Mouse (Mus musculus) mouse trophoblast stem cell (cell line): ENCODE measurements around the gene Snx20.

ENCODE experiments used
- in situ Hi-C, 2 experiments: fragments of 300-500 bp; cut with MseI, MboI; formaldehyde crosslinking; loops; 2 replicates in 1 of 2; 3 replicates in 1 of 2; pipeline ENCODE4 v1.15.1; 2025

Snx20 gene

GRCm38 (mm10) chr8:88604065-88605038, 31.6 kb downstream of the Snx20 start:
- in situ Hi-C loops: no loop called here

DNA sequence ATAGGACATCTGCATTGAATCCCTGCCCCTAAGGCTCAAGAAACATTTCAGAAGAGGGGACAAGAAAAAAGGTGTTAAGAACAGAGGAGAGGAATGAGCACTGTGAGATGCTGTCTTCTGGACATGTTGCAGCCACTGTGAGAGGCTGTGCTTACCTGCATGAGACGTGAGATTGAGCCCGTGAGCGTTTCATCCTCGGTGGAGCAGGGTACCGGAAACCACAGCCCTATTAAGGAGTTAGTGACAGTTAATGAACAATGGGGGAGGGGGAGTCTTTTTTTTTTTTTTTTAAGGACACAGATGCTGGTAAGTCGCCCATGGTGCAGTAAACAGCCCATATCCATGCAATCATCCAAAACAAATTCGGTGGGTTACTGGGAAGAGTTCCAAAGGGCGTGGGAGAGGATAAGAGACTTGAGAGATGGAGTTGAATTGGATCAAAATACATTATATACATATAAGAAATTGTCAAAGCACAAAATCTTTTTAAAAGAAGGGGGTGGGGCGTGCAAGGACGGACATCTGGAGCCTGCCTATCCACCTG, 32.4 kb downstream of the Snx20 start:
- in situ Hi-C loops: no loop called here

DNA sequence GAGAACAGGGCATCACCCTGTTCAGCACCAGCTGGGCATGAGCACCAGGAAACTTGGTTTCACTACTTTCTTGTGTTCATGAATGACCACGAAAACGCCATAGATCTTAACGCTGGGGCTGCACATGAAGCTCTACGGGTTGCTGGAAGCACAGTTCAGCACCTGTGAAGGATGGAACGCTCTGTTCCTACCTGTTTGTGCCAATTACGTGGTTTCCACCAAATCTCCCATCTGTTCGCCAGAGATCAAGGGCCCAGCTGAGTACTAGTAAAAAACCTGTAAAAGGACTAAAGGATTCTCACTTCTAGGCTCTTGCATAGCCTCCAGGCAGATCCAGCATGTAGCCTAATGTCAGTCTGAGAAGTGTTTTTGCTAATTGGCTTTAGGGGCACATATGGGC, 36.4 kb downstream of the Snx20 start:
- in situ Hi-C loops: no loop called here

GRCm38 (mm10) chr8:88598578-88598977, 37.4 kb downstream of the Snx20 start:
- in situ Hi-C loops: no loop called here

DNA sequence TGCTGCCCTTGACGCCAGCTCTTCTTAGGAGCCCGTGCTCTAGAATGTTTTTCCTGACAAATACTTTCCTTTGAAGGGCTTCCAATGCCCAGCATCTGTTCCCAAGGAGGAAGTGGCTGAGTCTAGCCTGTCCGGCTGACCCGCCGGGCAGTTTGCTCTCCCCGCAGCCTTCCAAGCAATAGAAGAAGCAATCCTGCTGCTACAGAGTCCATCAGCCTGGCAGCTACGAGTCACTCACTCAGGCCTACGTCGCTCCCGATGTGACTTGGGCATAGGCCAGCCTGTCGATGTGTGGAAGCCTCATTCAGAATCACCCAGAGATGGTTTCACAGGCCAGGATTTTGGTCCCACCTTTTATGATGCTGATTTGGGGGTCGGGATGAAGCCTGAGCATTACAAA, 39.9 kb downstream of the Snx20 start:
- in situ Hi-C loops: no loop called here

DNA sequence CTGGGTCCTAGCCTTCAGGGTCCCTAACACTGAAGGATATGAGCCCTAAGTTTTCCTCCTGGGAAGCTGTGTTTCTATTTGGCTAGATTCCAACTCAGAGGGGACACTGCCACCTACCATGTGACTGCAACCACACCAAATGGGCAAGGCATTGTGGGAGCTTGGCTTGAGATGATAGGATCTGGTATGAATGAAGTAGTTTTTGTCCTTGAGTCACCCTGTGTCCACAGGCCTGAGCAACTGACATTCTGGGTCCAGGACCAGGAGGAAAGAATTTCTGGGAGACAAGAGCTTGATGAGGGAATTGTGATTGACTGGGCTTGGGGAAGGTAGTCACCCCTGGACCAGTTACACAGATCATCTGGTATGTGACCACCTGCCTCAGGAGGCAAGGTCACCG, 42.0 kb downstream of the Snx20 start:
- in situ Hi-C loops: no loop called here

DNA sequence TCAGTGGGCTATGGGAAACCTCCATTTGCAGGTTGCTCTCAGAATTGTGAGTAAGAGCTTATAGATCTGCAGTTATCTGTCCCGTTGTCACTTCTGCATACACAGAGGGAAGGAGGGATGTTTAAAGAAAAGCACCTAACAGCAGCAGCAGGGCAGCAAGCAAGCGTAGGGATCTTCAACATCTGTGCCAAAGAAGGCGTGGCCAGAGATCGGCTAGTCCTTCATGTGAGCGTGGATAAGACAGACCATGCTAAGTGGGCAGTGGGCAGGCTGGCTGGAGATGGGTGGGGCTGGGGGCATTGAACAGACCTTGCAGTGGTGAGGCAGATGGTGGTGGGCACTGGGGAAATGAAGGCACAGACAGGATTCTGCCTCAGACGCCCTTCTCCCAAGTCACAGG, 45.7 kb downstream of the Snx20 start:
- in situ Hi-C loops: no loop called here

GRCm38 (mm10) chr8:88588205-88588889, 47.6 kb downstream of the Snx20 start:
- in situ Hi-C loops: no loop called here

- in situ Hi-C loops: no loop called here
These were observed 52.1 kb downstream of the Snx20 start for GRCm38 (mm10) chr8:88583863-88584262.

- in situ Hi-C loops: no loop called here
These were observed 55.1 kb downstream of the Snx20 start for GRCm38 (mm10) chr8:88580785-88581184.

DNA sequence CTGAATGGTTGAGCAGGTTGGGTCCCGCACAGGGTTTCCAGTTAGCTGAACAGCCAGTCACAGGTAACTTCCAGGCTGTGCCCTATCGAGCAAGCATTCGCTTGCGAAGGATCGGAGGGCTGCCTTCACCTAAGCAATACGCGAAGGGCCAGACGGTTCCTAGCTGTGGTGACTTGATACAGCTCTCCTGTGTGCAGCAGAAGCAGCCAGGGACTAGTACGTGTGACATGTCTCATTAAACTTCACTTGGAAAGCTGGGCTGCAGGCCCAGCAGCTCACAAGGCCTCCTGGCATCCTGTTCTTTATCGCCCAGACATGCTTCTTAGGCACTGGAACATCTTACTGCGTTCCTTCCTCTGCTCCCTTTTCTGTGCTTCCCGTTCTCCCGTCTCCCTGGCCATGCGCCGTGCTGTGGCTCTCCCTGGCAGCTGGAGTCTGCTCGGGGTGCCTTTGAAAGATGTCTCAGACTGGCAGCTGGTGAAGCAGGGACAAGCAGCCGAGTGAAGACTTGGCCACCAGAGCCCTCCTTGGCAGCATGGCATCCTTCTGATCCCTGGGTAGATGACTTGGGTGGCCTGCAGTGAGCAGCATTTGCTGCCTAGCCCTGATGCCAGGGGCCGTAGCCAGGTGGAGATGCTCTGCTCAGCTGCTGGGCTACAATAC, 56.1 kb downstream of the Snx20 start:
- in situ Hi-C loops: no loop called here

GRCm38 (mm10) chr8:88579246-88579645, 56.7 kb downstream of the Snx20 start:
- in situ Hi-C loops: no loop called here

DNA sequence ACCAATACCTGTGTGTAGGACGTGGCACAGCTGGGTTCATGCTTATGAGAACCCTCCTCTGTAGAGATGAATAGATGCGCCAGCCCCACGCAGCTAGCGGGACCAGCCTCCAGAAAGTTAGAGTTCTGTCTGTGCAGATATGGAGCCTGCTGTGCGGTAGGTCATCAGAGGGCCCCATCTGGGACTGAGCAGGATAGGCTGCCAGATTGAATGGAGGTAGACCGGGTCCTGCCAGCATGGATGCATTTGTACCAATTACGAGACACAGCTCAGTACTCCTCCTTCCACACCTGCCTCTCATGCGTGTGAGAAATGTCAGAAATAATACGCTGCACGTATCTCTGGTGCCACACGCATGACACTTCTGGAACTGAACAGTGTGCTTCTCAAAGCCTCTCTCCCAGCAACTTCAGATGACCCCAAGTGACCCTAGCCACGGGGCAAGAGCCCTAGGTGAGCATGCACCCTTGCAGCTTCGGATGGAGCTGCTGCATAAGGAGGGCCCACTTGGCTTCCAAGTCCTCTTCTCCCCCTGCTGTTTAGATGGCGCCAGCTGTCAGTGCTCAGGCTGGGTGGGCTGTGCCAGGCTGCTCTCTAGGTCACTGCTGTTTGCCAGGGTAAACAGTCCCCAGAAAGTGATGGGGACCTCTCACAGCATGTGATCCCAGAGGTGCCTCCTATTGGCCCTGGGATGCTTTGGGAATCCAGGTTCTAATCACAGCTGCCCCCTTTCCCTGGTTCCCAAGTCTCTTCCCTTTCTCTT, 57.3 kb downstream of the Snx20 start:
- in situ Hi-C loops: no loop called here

DNA sequence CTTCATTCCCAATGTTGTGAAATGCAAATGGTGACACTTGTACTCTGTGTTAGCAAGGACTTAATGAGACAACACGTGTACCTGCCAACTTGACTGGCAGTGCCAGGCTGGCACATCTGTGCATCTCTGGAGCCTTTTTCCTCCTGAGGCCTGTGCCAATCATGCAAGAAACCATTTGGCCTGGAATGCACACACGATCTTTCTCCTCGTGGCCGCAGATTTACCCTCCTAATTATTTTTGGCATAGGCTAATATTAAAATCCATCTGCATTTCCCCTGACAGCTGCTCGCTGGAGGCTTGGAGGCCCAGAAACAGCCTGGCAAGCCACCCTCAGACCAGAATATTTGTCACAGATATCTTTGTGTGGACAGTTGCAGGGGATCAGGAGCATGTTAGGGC, 58.3 kb downstream of the Snx20 start:
- in situ Hi-C loops: no loop called here
